Mouse (Mus musculus): ENCODE measurements around the gene Satb2. TPM values are rescaled to one million over a fixed set of nuclear protein-coding genes. Genes with fewer than 3 reads are reported as not detected.

Gene Satb2
- 1.1 and 1.2 TPM in 2 replicates for total RNA-seq (2015)
- total RNA-seq (2017) = 0.29 and 0.98 TPM in 2 replicates

DNA sequence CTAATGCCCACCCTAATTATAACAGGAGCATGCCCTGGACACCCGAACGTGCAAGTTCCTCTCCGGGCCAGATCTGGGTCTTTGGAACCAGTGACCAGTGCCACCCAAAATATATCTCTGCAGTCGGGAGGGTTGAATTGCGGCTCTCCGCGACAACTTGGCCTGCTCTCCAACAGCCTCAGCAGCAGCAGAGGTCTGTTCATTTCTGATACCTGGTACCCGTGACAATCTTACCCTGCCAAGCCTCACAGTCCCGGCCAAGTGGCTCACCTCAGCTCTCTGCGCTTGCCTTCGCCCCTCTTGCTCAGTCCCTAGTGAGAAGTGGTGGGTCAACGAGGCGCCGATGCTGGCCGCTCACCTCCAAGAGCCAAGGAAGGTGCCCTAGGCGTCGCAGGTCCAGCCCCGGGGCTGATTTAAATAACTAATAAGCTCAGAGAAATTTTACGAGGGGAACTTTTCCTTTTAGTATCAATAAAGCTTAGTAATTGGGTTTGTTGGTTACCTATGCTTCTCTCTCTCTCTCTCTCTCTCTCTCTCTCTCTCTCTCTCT lies at the start of gene Satb2:
Gene Satb2, minus strand, starts transcription at position 500 of the 550 bp plus-strand sequence.
- no peak for ATAC-seq (ENCODE audit: poor library complexity, severe bottlenecking)

DNA sequence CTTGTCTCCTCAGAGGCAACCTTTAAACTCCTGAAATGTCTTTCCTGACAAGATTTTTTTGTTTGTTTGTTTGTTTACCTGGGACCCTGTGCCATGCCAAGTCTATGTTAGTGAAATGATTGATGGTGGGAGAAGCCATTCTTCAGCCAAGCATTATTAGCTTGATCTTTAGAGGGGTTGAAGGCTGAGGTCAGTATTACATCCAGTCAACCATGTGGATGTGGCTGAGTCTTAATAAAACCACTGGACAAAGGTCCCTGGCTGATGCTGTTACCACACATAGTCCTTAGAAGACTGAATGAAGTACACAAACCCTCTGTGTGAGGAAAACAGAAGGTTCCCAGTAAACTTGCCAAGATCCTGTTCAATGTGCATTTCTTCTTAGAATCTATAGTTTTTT lies 40.5 kb upstream of the Satb2 start:
- ATAC-seq (ENCODE audit: poor library complexity, severe bottlenecking) = no peak

DNA sequence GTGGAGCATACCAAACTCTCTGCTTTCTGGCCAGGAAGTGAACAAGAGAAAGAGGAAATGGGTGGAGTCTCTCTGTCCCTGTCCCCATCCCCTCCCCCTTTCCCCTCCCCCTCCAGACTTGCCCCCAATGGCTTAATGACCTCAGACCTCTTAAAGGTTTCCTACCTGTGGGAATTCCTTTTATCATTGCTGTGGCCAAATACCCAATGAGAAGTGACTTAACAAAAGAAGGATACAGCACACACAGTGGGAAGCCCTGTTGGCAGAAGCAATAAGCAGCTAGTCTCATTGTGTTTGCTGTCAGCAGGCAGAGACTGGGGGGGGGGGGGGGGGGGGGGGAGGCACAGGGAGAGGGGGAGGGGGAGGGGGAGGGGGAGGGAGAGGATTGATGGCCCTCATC lies 35.4 kb upstream of the Satb2 start:
- ATAC-seq (ENCODE audit: poor library complexity, severe bottlenecking) = no peak

DNA sequence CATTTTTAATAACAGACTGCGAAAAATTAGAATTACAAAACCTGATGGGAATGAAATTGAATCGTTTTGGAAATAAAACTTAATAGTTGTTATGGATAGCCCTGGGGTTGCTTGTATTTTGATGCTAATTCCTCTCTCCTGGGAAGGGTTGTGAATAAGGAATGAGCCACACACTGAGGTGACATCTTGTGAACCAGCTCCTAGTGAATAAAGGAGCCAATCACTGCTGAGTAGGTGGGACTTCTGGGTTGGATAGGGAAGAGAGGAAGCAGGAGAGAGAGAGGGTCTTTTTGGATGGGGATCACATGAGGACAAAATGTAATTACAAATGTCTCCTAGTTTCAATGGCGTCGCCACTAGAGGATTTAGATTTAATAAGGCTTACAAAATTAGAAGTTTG lies 30.7 kb upstream of the Satb2 start:
- no peak for ATAC-seq (ENCODE audit: poor library complexity, severe bottlenecking)

DNA sequence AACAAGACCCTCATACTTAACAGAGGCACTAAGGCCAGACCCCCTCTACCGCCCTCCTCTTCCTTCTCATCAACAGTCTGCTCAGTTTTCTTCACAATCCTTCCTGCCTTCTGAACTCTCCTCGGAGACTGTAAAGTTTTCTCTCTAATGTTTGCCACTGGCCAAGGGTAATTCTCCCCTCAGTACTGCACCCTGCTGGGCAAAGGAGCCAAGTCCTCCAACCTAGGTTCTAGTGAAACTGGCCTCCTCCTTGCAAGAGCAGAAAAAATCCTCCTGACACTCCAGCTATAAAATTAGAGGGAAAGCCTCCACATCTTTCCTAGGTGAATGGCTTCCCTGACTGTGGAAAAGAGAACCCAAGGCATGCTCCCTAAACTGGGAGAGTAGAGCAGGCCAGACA lies 16.6 kb upstream of the Satb2 start:
- no peak for ATAC-seq (ENCODE audit: poor library complexity, severe bottlenecking)

DNA sequence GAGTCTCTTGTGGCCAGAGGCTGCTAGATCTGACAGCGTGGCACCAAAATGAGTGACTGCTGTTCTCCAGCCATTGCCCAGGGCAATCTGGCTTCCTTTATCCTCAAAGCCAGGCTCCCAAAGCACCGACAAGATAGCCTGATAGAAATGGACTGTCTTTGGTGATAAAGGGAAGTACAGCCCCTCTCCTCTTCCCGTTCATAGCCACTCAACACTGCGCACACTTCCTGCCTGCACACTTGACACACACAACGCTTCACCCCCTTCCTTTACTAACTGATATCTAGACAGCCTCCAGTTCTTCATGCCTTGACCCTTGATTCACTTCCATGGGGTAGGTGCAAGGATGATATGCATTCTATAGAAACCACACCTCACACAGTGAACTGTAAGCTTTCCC lies 13.9 kb upstream of the Satb2 start:
- ATAC-seq (ENCODE audit: poor library complexity, severe bottlenecking) = no peak

DNA sequence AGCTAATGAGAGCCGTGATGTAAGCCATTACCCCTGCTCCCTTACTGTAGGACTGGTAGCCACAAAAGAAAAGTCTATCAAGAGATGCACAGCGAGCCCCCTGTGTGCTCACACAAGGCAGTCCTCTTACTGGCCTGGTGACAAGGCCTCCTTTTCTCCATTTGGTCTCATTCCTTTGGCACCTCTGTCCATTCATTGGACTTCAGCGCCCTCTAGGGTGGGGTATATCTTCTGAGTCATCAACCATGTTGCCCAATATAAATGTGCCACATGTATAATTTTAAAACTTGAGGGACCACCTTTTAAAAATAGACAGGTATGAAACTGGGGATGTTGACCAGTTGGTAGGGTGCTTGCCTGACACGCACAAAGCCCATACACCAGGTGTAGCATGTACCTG lies 13.2 kb upstream of the Satb2 start:
- no peak; the same call in 1 of the 2 replicates for ATAC-seq (ENCODE audit: poor library complexity, severe bottlenecking)

DNA sequence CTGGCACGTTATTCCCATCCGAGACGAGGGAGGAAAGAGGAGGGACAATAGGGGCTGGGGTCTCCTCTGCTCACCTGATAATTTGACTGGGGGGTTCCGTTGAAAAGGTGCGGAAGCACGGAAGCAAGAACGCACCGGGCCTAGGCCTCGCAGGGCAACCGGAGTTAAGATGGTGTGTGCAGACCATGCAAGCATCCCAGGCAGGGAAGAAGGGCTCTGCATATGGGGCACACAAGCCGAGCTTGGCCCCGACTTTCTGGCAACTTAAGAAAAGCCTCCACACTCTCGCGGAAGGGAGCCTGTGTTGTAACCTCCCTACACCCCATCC lies 6.0 kb upstream of the Satb2 start:
- no peak for ATAC-seq (ENCODE audit: poor library complexity, severe bottlenecking)

DNA sequence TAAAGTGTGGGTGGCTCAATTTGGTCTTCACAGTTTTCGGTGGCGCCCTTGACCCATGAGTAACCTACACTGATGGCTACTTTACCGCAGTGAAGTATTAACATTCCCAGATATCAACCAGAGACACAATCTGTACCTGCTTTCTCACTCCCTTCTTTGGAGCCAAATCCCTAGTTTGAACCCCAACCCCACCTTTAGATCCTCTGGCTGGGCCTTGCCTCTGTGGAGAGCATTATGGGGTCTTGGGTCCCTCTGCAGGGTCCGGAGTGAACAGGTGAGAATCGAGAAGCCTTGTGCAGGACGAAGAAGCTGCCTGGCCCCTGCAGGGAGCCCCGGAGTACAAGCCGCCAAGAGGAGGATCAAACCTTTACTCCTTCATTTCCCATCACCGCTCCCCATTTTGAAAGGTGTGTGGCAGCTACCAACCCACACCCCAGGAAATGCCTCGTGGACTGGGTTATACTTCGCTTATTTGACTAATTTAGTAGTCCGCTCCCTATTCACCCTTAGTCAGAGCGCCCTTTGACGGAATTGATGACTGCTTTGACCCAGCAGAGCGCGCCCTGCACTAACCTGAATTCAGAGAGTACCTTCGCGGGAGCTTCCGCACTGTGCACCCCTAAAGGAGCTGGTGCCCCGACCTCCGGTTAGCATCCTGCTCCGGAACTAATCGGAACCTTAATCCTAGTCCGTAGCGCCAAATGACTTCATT lies 5.5 kb upstream of the Satb2 start:
- no peak for ATAC-seq (ENCODE audit: poor library complexity, severe bottlenecking)

DNA sequence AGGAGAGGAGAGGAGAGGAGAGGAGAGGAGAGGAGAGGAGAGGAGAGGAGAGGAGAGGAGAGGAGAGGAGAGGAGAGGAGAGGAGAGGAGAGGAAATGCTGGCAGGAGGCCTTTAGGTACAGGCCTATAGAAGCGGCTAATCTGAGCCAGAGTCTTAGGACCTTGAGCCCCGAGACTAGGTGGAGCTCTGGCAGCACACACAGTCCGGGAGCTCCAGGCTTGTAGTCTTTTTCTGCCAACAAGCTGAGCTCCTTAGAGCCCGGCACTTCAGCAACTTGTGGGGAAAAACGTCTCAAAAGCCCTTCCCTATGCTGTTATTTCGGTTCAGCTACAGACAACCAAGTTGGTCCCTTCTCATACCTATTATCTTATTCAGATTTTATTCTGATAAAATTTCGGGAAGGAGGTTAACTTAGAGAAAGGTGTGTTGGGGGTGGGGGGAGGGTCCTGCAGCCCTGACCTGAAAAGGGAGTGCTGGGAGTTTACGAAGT lies 4.7 kb upstream of the Satb2 start:
- ATAC-seq (ENCODE audit: poor library complexity, severe bottlenecking) = no peak

DNA sequence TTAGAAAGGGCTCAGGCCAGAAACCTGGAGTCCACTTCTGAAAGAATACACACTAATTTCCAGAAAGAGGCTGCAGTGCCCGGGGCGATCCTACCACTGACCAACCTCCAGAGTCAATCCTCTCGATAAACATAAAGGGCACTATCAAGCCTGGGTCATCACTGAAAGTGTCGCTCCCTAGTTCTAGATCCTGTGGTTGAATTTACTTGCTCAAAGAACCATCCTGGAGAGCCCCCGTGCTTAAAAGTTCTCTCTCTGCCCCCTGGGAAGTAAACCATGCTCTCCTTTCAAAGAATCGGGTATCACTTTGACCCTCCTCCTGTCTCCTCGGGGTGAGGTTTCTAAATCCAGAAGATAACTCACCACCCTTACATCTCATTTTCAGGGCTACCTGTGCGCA lies 4.2 kb upstream of the Satb2 start:
- no peak for ATAC-seq (ENCODE audit: poor library complexity, severe bottlenecking)

DNA sequence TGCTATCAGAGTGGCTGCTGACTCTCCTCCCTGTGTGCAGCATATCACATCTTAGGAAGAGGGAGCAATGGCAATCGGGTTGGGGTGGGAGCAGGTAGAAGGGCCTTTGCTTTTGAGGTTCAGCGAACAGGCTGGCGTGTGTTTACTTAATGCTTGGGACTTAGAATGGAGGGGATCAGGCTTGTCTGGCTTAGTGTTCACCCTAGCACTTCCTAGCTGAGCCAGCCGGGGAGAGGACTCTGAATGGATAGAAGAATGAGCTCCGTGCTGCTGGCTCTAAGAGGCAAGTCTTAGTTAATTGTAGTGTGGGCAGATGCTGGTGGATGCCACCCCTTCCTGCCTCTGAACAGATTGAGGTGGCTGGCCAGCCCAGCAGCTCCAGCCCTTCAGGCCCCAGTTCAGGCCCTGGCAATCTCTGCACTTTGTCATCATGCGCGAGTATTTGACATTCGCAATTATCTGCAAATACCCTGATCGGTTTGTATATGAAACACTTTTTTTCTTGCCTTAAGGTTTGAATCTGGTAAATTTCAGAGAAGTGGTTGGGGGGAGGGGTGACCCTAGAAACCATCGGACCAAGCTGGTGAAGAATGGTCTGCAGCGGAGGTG lies 3.6 kb upstream of the Satb2 start:
- ATAC-seq (ENCODE audit: poor library complexity, severe bottlenecking) = no peak

DNA sequence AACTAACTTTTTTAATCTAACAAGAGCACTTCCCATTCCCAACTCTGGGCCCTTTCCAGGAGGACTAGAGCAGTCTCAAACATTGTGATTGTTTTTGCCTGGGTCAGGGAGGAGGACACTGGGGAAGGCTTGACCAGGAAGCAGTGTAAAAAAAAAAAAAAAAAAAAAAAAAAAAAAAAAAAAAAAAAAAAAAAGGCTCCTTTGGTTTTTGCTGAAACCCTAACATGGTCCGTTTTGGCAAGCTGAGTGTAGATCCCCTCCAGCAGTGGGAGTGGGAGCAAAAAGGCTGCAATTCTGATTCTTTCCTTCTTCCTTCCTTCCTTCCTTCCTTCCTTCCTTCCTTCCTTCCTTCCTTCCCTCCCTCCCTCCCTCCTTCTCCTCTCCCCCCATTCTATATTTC lies 3.1 kb upstream of the Satb2 start:
- no peak for ATAC-seq (ENCODE audit: poor library complexity, severe bottlenecking)

DNA sequence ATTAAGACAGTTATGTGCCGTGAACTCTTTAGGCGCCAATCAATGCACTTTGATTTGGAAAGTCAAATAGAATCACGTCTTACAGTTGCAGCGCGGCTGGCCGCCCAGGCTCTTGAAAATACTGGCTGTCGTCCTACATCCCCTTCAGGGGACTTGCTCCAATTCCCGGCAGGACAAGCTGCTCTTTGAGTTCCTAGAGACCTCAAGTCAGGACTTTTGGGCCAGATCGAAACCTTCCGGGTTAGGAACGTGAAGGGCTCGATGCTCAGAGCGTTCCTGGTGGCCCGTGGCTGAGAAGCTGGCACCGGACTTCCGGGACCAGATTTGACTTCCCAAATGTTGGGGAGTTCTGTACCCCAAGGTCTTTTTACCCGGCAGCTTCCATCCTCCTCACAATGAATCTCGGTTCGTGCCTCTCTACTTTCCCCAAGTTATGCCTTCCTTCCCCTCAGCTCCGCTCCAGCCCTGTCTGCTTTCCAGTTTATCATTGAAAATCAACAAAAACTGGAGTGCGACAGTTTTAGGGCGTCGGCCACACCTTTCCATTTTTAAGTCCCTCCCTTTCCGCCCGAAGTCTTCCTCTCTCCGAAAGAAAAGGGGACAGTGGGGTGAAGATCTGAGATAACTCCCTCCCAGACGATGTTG lies 2.3 kb upstream of the Satb2 start:
- no peak for ATAC-seq (ENCODE audit: poor library complexity, severe bottlenecking)

DNA sequence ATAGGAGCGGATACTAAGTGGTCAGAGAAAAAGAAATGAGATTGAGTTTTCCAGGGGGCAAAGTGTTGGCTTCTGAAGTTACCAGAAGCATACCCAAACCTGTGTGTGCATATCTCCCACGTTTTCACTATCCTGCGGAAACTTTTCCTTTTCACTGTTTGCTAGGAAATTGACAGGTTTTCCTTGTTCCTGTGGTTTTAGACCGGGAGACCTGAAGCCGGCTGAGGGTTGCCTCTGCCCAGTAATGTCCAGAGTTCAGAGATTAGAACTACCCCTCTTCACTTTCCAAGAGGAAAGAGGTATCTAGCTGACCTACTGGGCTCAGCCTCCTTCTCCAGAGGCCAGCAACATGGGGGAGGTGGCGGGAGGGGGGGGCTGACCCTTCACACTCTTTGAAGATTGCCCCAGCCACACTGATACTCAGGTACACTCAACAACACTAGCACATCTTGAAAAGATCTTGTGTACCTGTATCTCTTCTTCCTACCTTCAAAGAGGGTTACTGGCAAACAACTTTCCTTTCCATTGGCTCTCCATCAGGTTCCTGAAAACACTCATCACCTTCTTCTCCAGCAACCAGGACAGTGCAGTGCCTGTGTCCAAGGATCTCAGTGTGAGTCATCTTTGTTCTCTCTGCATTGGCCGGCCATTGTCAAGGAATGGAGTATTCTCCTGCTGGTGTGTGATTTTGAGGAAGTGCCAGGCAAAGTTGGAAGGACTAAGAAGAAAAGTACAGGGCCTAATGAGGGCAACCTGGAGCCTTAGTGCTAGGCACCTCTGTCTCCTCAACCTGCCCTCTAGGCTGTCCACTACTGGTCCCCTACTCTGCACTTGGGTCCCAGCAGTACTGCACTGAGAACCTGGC lies 1.3 kb upstream of the Satb2 start:
- no peak for ATAC-seq (ENCODE audit: poor library complexity, severe bottlenecking)

DNA sequence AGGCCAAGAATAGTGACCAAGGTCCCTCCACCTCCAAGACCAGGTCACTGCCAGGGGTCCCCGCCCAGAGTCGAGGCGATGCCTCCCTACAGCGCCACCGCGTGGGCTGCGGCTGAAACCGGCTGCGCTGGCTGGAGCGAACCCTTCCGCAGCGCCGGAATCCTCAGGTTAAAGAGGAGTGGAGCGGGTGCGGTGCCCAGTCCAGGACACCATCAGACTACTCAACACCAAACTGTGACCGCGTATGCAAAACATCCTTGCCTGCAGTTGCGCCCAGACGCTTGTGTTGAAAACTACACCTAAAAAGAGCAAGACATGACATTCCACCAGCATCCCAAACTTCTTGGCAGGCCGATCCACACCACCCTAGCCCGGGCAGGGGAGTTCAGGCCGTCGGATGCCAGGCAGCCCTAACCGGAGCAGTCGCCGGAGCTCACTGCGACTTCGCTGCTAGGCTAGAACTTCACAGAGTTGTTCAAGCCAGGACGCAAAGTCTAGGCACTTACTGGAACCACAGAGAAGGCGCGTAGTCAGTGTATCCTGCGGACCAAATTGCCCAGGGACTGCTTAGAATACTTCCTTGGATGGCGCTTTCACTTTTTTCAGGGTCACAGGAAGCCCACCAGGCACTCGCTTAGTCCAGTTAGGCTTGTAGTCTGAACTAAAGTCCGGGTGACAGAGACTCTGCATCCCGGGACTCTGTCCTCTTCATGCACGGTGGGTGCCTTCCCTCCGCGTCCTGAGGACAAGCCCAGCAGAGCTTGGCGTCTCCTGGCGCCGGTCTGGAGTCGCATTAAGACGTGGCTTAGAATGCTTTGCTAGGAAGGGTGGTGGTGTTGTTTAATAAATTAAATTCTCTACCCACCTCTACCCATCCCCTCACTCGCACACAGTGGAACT lies 999 bp downstream of the Satb2 start:
- peak; percentile 45 for ATAC-seq (ENCODE audit: poor library complexity, severe bottlenecking)

DNA sequence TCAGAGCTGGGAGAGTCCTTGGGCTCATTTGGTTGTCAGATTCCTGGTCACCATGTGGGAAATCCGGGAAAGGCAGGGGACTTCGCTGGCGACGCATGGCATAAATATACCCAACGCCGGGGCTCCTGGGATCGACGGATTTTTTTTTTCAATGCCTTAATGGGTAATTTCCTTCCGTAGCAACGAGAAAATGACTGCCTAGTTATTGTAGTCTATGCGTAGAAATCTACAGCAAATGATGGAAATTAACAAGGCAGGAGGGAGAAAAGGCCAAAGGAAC lies 1.7 kb downstream of the Satb2 start:
- no peak for ATAC-seq (ENCODE audit: poor library complexity, severe bottlenecking)

DNA sequence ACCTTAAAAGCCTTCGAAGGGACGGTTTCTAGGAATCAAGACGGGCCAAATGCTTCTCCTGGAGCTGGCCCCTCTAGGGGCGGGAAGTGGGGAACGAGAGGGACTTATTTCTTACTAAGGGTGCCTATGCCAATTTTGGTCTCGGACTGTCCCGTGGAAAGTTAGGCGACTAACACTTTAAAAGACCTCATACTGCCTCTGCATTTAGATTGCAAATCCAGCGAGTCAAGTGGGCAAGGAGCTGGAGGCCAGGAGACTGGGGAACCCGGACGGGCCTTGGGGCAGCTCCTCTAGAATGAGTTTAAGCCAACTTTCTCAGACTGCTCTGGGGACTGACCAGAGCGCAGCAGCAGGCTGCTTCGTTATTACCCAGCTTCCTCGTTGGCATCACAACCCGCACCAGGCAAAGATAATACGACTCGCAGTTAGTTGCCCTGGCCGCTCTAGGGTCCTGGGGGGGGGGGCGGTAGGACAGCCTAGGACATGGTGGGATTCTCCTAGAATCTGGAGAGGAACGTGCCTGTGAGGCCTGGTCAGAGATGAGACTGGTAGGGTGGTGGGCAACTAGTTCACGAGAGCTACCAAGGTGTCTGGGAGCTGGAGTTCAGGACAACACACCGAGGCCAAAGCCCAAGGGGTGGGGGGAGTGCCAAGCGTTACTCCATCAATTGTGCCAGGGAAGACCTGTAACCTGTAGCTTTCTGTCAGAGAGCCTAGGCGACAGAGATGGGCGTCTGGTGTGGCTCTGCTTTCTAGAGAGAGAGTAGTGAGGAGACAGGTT lies 2.2 kb downstream of the Satb2 start:
- no peak for ATAC-seq (ENCODE audit: poor library complexity, severe bottlenecking)

DNA sequence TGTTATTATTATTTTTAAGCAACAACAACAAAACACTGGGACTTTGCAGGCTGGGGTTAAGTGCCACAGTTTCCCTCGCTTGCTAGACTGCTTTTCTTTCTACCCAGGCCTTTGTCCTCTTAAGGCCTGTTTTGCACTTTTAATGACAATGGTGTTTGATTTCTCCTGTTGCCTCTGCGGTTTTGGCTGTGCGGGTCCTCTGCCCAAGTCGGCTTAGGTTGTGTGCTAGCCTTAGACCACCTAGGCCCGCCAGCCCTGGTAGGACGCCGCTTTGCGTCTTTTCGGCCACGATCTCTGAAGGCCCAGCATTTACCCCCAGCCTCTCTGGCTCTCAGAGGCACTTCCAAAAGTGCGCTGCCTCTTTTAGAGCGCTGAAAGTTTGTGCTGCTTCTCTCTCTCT lies 2.9 kb downstream of the Satb2 start:
- no peak for ATAC-seq (ENCODE audit: poor library complexity, severe bottlenecking)

DNA sequence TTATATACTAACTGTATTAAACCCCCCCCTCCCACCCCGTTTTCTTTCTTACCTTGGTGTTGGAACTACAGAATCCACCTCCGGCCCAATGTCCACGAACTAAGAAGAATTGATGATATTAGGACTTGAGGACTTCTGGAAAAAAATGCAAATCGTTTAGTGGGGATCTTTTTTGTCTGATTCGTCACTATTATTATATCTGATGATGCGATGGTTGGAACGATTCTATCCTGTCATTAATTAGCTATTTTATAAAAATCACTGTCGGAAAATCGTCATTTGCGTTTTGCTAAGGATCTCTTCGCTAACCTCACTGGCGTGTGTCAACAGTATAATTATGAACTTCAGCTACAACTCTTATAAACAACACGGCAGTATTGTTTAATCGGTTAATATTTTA lies 4.3 kb downstream of the Satb2 start:
- no peak for ATAC-seq (ENCODE audit: poor library complexity, severe bottlenecking)

Measured in megakaryocyte, adult 5-6 weeks (primary cell).